ENCODE assay signal across 8 mouse cellular contexts in genomic region chr19:9283176-9283575, GRCm38 (mm10).
DNase-seq lines count a peak whose midpoint lies in the region; TF ChIP-seq lines count a peak whose summit lies in the region.
"Not testable (repeated sequence)": the region's sequence is repeated elsewhere in the genome, so short reads cannot be mapped to it uniquely, and the experiment has no call there.

No protein-coding gene starts in this region.

- not testable (repeated sequence) for TF ChIP-seq CTCF in gastrocnemius, adult 2 months (IDR thresholded peaks at IDR 0.05)

- intact Hi-C loops in gastrocnemius, adult 2 months (cut with DNase I) = not testable (repeated sequence)

- peak overlapping the region; percentile 79 for H3K27ac ChIP-seq in gastrocnemius, adult 2 months

- peak; percentile 25 for DNase-seq in T-cell, adult 2 months (ENCODE audit: low spot score)
- DNase-seq in cerebellum, adult 9-10 months = peak; percentile 38
- DNase-seq in gastrocnemius, adult 2 months = peak; percentile 29
- DNase-seq in kidney, adult 11 months = peak; percentile 23
- peak; percentile 10 to 36 for DNase-seq in layer of hippocampus, postnatal 14 days (ENCODE audit: low spot score in 2 of 2)
- peak; percentile 13 for DNase-seq in lung, postnatal 14 days
- DNase-seq in right cerebral cortex, postnatal 10 days (ENCODE audit: low spot score in 2 of 2) = peak; percentile 19 to 21
- peak; percentile 37 for DNase-seq in thymus, postnatal 4 days

- H3K4me3 ChIP-seq in gastrocnemius, adult 2 months = peak overlapping the region; percentile 67

Comparison
In these comparisons a context has a peak if more than half of its experiments do, and no peak if none do; other contexts are left out.
1. Peak in every context shown above with its lines: DNase-seq, H3K4me3 ChIP-seq and H3K27ac ChIP-seq.